In genomic region chr14:9318796-9319465, GRCm38 (mm10) we compare ENCODE assay signal across 19 mouse cellular contexts.
A peak's percentile ranks its signal among the peaks of the same experiment; 100 is the strongest.
DNase-seq lines count a peak whose midpoint lies in the region; TF ChIP-seq lines count a peak whose summit lies in the region.
"Had no signal": no experiment of that assay in that cellular context is flagged by ENCODE, and none has a peak within 500 bp of the region (broad histone marks: within the 10 kb centered on the region; RNA-seq: fewer than 3 reads in every experiment).

No protein-coding gene starts in this region.

- peak; percentile 6 for DNase-seq in 3T3-L1 (ENCODE audit: low read depth, low spot score)
- no peak for DNase-seq in ES-E14 (ENCODE audit: low read depth, low spot score)
- peak; percentile 93 for DNase-seq in ZHBTc4 (ENCODE audit: low read depth, low spot score)
- no peak for DNase-seq in gastrocnemius, postnatal 4 days (ENCODE audit: low spot score in 2 of 2)
- DNase-seq in lung, postnatal 36 days: no peak
- DNase-seq in natural killer cell, adult 2 months (ENCODE audit: low spot score in 2 of 2): no peak
- DNase-seq: adrenal gland, adult 2 months; adrenal gland, postnatal 10 days; adrenal gland, postnatal 25 days; cerebellum, adult 11 months; cerebellum, adult 18-20 months; cerebellum, adult 8-10 months; cerebellum, adult 9-11 months; cerebellum, postnatal 14 days; cerebellum, postnatal 36 days; embryo, embryonic 11 days had no signal

- in situ Hi-C loops in ES-E14 (cut with MboI; ENCODE audit: low sequenced_read_pairs in 2 of 2, unreplicated experiment in 2 of 2): no loop called here

- H3K27ac ChIP-seq in ES-E14 (ENCODE audit: insufficient read depth, low read depth, low read length, poor library complexity, severe bottlenecking): no peak overlapping the region; the same call in 1 of the 2 replicates
- H3K27ac ChIP-seq: embryonic facial prominence, embryonic 13.5 days; embryonic facial prominence, embryonic 15.5 days; forebrain, embryonic 13.5 days had no signal

- H3K36me3 ChIP-seq in ES-E14 (ENCODE audit: control insufficient read depth, insufficient read depth, low read length, poor library complexity, severe bottlenecking): no peaks in the 10 kb centered on the region
- H3K36me3 ChIP-seq: embryonic facial prominence, embryonic 13.5 days; embryonic facial prominence, embryonic 15.5 days had no signal

- H3K4me3 ChIP-seq in ES-E14 (ENCODE audit: insufficient read depth in 1 of 2, low read depth in 1 of 2, low read length in 2 of 2, poor library complexity in 1 of 2, severe bottlenecking in 1 of 2): no peak overlapping the region
- H3K4me3 ChIP-seq: embryonic facial prominence, embryonic 13.5 days; embryonic facial prominence, embryonic 15.5 days; forebrain, embryonic 13.5 days had no signal

- H3K9me3 ChIP-seq in ES-E14 (ENCODE audit: control insufficient read depth, insufficient read depth, low read depth, low read length): no peaks in the 10 kb centered on the region
- H3K9me3 ChIP-seq: embryonic facial prominence, embryonic 13.5 days; embryonic facial prominence, embryonic 15.5 days; forebrain, embryonic 13.5 days had no signal

- no peak overlapping the region for H3K9ac ChIP-seq in ES-E14 (ENCODE audit: insufficient read depth, low read depth, low read length, poor library complexity, severe bottlenecking)
- H3K9ac ChIP-seq: embryonic facial prominence, embryonic 13.5 days; embryonic facial prominence, embryonic 15.5 days; forebrain, embryonic 13.5 days had no signal

- peaks cover 0 to 5% of the 10 kb centered on the region in 2 experiments; a peak in 3 of 4 replicates for H3K4me1 ChIP-seq in ES-E14 (ENCODE audit: control insufficient read depth in 2 of 2, insufficient read depth in 2 of 2, low read length in 2 of 2, poor library complexity in 1 of 2)
- H3K4me1 ChIP-seq: embryonic facial prominence, embryonic 15.5 days; forebrain, embryonic 13.5 days had no signal

TF ChIP-seq in ES-E14, 5 proteins besides CTCF, POLR2A, EP300 and RAD21:
- TF ChIP-seq ZNF384 (IDR thresholded peaks at IDR 0.05; ENCODE audit: low read depth, low read length): no peak
- no peak for TF ChIP-seq ZC3H11A (IDR thresholded peaks at IDR 0.05; ENCODE audit: borderline replicate concordance, low read depth, low read length)
- TF ChIP-seq HCFC1 (IDR thresholded peaks at IDR 0.05; ENCODE audit: borderline replicate concordance, insufficient read depth, low read length): no peak
- TF ChIP-seq CHD2 (IDR thresholded peaks at IDR 0.05; ENCODE audit: low read depth, low read length): 0 out of 2 replicates have a peak, but pooled peaks have one; percentile 39
TF ChIP-seq in ES-E14: peak in this region for 1.

Comparison
In these comparisons a context has a peak if more than half of its experiments do, and no peak if none do; other contexts are left out.
1. DNase-seq: peak in 3T3-L1 (single experiment) and ZHBTc4 (single experiment); none in ES-E14 (single experiment), gastrocnemius, postnatal 4 days (0 of 2), lung, postnatal 36 days (single experiment) and natural killer cell, adult 2 months (0 of 2).